Mouse (Mus musculus): ENCODE measurements around the gene 1700001O22Rik. TPM values are rescaled to one million over a fixed set of nuclear protein-coding genes. Genes with fewer than 3 reads are reported as not detected.

Gene 1700001O22Rik
- polyA plus RNA-seq, 1 experiment: not detected

DNA sequence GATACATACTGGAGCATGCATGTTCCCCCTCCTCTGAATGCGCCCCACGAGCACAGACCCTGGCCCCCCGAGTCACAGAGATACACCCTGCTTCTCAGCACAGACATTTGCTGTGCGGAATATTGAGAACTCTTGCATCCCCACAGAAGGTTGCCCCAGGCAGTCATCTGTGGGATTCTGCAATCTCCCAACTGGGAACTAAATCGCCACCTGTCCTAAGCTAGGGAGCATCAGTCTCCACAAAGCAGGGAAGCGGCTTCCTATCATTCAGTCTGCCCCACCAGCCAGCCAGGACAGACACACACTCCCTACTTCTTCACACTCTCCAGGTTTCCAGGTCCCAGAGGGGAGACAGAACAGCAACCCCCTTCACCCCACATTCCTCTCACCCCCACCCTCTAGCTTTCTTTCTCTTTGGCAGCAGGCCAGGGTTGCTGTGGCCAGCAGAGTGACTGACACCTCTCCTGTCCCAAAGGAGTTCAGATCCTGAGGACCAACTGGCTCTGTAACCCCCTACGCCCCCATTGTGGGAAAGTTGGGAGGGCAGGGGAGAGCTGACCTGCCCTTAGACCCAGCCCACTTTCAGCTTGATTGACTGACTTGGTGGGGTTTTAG is 35.7 kb downstream of the 1700001O22Rik start:
- Histone ChIP-seq H3K27ac (ENCODE audit: insufficient read depth, low read depth, low read length) (no peak overlapping the region), H3K4me3 (ENCODE audit: insufficient read depth, low read depth, low read length) (no peak overlapping the region), H3K4me1 (ENCODE audit: control insufficient read depth, insufficient read depth, low read length) (peaks cover 36% of the 10 kb centered on the region)
- 88% methylated on average over 7 of the region's 7 CpGs for WGBS
- no peak for TF ChIP-seq POLR2A (IDR thresholded peaks at IDR 0.05; ENCODE audit: insufficient read depth, low read depth, low read length)
- no peak for TF ChIP-seq CTCF (IDR thresholded peaks at IDR 0.05; ENCODE audit: insufficient read depth, low read depth, low read length)

DNA sequence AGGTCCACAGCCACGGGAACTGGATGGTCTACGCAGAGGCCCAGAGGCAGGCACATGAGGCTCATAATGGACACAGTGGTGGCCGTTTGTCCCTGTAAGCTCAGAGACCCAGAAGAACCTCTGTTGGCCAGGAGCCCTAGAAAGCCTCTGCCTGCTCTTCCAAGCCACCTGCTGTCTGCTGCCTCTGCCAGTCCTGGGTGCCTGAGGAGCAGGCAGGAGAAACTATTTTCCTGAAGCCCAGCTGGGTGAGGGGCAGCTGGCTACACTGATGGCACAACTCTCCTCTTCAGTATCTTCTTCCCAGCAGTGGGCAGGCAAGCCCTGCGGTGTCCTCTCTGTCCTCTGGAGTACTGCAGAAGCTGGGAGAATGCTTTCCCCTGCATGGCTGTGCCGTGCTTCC is 37.0 kb downstream of the 1700001O22Rik start:
- TF ChIP-seq CTCF (IDR thresholded peaks at IDR 0.05; ENCODE audit: insufficient read depth, low read depth, low read length): no peak
- no peak for TF ChIP-seq POLR2A (IDR thresholded peaks at IDR 0.05; ENCODE audit: insufficient read depth, low read depth, low read length)
- H3K4me3 ChIP-seq (ENCODE audit: insufficient read depth, low read depth, low read length): no peak overlapping the region
- no peak overlapping the region for H3K27ac ChIP-seq (ENCODE audit: insufficient read depth, low read depth, low read length)
- WGBS: 75% methylated on average over 5 of the region's 5 CpGs
- H3K4me1 ChIP-seq (ENCODE audit: control insufficient read depth, insufficient read depth, low read length): peaks cover 23% of the 10 kb centered on the region

DNA sequence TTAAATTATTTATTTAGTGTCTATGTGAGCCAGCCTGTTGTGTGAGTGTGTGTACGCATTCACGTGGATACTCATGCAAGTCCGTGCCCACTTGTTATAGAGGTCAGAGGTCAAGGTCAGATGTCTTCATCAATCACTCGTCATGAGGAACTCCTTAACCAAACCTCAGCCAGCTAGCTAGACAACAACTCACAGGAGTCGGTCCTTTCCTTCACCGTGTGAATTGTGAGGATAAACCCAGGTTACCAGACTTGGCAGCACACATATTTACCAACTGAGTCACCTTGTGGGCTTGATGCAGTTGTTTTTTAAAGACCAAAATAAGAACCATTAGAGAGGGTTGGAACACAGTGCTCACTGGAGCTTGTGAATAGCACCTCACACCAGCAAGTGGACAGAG is 42.8 kb downstream of the 1700001O22Rik start:
- no peak for TF ChIP-seq CTCF (IDR thresholded peaks at IDR 0.05; ENCODE audit: insufficient read depth, low read depth, low read length)
- no peak for TF ChIP-seq POLR2A (IDR thresholded peaks at IDR 0.05; ENCODE audit: insufficient read depth, low read depth, low read length)

DNA sequence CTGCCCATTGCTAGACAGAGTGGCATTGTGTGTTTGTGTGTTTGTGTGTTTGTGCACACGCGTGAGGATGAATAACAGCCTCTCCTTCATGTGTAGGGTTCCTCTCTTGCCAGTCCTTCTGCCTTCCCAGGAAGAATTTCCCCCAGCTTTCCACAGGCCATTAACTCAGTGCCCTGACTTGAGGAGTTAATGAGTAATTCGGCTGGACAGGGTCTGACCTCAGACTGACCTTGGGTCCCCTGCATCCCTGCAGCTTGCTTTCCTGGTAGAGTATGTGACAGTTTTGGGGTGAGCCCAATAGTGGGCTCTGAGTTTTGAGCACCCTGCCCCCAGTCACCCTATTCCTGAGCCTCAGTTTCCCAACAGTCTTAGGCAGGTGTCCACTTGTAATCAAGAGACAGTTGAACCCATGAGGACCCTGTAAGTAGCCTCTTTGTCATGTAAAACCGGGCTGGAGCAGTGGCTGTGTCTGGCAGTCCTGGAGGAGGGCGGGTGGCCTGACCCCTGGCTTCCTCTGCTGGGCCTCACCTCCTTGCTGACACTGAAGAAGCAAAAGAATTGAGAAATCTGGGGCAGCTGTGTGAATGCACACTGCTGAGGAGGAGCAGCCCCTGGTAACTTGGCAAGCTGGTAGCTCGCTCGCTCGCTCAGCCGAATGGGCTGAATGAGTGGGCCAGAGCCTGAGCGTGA is 43.5 kb downstream of the 1700001O22Rik start:
- Histone ChIP-seq H3K4me1 (ENCODE audit: control insufficient read depth, insufficient read depth, low read length) (peaks cover 24% of the 10 kb centered on the region), H3K27ac (ENCODE audit: insufficient read depth, low read depth, low read length) (peak overlapping the region; percentile 47), H3K4me3 (ENCODE audit: insufficient read depth, low read depth, low read length) (no peak overlapping the region)
- WGBS: 67% methylated on average over 10 of the region's 10 CpGs
- TF ChIP-seq POLR2A (IDR thresholded peaks at IDR 0.05; ENCODE audit: insufficient read depth, low read depth, low read length) (no peak), CTCF (IDR thresholded peaks at IDR 0.05; ENCODE audit: insufficient read depth, low read depth, low read length) (no peak)

More for the DNA sequence above, 42.8 kb downstream of the 1700001O22Rik start:
- Histone ChIP-seq H3K4me3 (ENCODE audit: insufficient read depth, low read depth, low read length) (no peak overlapping the region), H3K27ac (ENCODE audit: insufficient read depth, low read depth, low read length) (no peak overlapping the region), H3K4me1 (ENCODE audit: control insufficient read depth, insufficient read depth, low read length) (peaks cover 24% of the 10 kb centered on the region)
- WGBS: 59% methylated on average over 6 of the region's 6 CpGs

DNA sequence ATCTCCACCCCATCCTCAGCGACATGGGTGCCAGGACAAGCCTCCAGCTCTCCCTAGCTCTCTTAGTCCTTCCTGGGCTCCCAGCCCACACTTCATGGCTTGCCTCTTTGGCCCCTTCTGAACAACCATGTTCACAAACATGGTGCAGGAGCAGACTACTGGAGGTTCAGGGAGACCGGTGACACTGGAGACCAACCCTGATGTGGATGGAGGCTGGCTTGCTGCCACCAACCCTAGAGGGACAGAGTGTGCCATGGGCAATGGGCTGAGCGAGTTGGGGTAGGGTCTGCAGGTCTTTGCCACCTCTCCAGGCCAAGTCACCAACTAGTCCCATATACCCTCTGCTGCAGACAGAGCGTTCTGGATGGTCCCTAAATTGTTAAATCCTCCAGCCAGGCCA is 44.0 kb downstream of the 1700001O22Rik start:
- Histone ChIP-seq H3K4me1 (ENCODE audit: control insufficient read depth, insufficient read depth, low read length) (peaks cover 24% of the 10 kb centered on the region), H3K27ac (ENCODE audit: insufficient read depth, low read depth, low read length) (peak overlapping the region; percentile 22; the same call in 1 of the 2 replicates), H3K4me3 (ENCODE audit: insufficient read depth, low read depth, low read length) (no peak overlapping the region)
- TF ChIP-seq POLR2A (IDR thresholded peaks at IDR 0.05; ENCODE audit: insufficient read depth, low read depth, low read length) (no peak), CTCF (IDR thresholded peaks at IDR 0.05; ENCODE audit: insufficient read depth, low read depth, low read length) (no peak)
- WGBS: 82% methylated on average over 4 of the region's 4 CpGs

DNA sequence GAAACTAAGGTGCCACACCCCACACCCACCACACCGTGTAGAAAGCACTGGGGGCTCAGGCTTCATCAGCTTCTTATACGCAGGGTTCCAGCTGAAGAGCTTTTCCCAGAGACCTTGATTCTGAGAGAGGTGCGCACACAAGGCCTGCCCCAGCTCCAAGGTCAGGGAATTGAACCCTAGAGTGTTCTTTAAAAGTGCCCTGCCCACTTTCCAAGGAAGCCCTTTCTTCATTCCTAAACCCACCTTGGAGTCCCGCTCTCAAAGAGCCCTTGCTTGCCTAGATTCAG is 44.4 kb downstream of the 1700001O22Rik start:
- peaks cover 24% of the 10 kb centered on the region for H3K4me1 ChIP-seq (ENCODE audit: control insufficient read depth, insufficient read depth, low read length)
- peak overlapping the region; percentile 49; the same call in 1 of the 2 replicates for H3K27ac ChIP-seq (ENCODE audit: insufficient read depth, low read depth, low read length)
- no peak for TF ChIP-seq CTCF (IDR thresholded peaks at IDR 0.05; ENCODE audit: insufficient read depth, low read depth, low read length)
- no peak for TF ChIP-seq POLR2A (IDR thresholded peaks at IDR 0.05; ENCODE audit: insufficient read depth, low read depth, low read length)
- 81% methylated on average over 4 of the region's 4 CpGs for WGBS
- H3K4me3 ChIP-seq (ENCODE audit: insufficient read depth, low read depth, low read length): no peak overlapping the region

DNA sequence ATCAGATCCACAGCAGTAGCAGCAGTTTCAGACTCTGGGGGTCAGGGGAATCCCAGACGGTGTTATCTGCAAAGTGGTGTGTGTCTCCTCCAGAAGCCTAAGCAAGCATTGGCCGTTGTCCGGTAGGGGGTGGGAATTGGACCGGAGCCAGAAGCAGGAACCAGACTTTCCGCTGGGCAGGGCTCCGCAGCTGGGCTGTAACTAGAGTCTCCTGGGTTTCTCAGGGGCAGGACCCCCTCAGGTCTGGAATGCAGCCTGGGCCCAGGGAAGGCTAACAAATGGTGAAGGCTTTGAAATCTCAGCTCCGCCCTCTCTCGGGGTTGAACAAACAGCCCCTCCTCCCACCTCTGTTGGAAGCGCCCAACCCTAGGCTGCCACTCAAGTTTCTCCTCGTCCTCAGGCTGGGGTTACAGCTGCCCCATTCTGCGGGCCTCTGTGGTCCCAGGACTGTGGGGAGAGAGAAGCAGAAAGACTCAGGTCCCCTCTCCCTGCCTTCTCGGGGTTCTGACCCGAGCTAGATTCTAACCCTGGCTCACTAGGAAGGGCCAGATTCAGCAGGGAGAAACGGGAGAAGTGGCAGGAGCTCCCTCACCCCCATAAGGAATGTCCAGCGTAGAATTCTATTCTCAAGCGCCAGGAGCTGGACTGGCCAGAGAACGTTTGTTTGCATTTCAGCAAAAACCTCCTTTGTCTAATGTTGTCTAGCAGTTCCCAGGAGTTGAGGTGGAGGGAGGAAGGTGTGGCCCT is 44.9 kb downstream of the 1700001O22Rik start:
- peaks cover 25% of the 10 kb centered on the region for H3K4me1 ChIP-seq (ENCODE audit: control insufficient read depth, insufficient read depth, low read length)
- TF ChIP-seq POLR2A (IDR thresholded peaks at IDR 0.05; ENCODE audit: insufficient read depth, low read depth, low read length) (no peak), CTCF (IDR thresholded peaks at IDR 0.05; ENCODE audit: insufficient read depth, low read depth, low read length) (no peak)
- H3K4me3 ChIP-seq (ENCODE audit: insufficient read depth, low read depth, low read length): no peak overlapping the region
- H3K27ac ChIP-seq (ENCODE audit: insufficient read depth, low read depth, low read length): peak overlapping the region; percentile 49; the same call in 1 of the 2 replicates
- 33% methylated on average over 17 of the region's 17 CpGs for whole genome bisulfite sequencing

DNA sequence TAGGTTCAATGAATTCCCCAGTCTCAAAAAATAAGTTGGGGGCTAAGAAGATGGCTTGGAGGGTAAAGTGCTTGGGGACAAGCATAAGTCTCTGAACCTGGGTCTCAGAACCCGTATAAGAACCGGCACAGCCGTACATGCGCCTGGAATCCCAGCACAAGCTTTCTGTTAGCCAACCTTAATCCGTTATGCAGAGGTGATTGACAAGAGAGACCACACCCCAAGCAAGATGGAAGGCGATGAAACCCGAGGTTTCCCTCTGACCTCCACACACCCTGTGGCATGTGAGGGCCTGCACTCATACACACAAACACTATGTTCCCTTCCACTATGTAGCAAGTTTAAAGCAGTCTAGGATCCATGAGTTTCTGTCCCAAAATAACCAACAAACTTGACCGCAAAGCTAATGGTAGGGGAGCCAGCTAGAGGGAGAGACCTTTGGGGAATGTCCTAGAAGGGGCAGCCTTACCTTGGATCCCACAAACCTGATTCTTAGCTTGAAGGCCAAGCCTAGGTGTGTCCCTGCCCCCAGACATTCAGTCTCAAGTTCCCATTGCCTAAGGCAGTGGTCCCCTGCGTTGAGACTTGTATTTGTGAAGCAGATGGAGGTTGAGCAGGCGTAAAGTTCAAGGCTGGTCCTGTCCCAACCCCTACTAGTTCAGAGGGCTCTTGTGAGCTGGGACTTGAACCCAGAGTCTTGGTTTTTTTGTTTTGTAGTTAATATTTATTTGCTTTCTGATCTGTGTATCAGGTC is 46.3 kb downstream of the 1700001O22Rik start:
- Histone ChIP-seq H3K27ac (ENCODE audit: insufficient read depth, low read depth, low read length) (no peak overlapping the region), H3K4me1 (ENCODE audit: control insufficient read depth, insufficient read depth, low read length) (peaks cover 31% of the 10 kb centered on the region), H3K4me3 (ENCODE audit: insufficient read depth, low read depth, low read length) (no peak overlapping the region)
- WGBS: 90% methylated on average over 10 of the region's 10 CpGs
- TF ChIP-seq POLR2A (IDR thresholded peaks at IDR 0.05; ENCODE audit: insufficient read depth, low read depth, low read length) (no peak), CTCF (IDR thresholded peaks at IDR 0.05; ENCODE audit: insufficient read depth, low read depth, low read length) (no peak)

All from olfactory bulb, adult 2 months (tissue).